Mouse (Mus musculus) spleen, adult 2 months (tissue): ENCODE data around the gene Mtg2. TPM values are rescaled to one million over a fixed set of nuclear protein-coding genes. Genes with fewer than 3 reads are reported as not detected.

ENCODE experiments used
- DNase-seq, 2 experiments: peaks; one replicate each; pipeline versions ENCODE4 v3.0.0 to v3.0.0-alpha.2; 2012 to 2021; ENCODE audit warnings: low spot score in 2 of 2, low read depth in 1 of 2
- H3K27ac ChIP-seq: fragments of 200-500 bp; 2 replicates; pipeline ENCODE4 v1.5.1; 2012; ENCODE audit warnings: low read length, inconsistent platforms; ENCODE audit not compliant: insufficient read depth
- H3K27me3 ChIP-seq: fragments of 200-500 bp; 2 replicates; pipeline ENCODE4 v1.6.1; 2012; ENCODE audit warnings: mild to moderate bottlenecking, moderate library complexity, low read length, inconsistent platforms; ENCODE audit not compliant: control insufficient read depth, insufficient read depth
- H3K36me3 ChIP-seq: fragments of 200-500 bp; 2 replicates; pipeline ENCODE4 v1.6.1; 2012; ENCODE audit warnings: mild to moderate bottlenecking, low read length, inconsistent platforms; ENCODE audit not compliant: control insufficient read depth, insufficient read depth
- H3K4me1 ChIP-seq: fragments of 200-500 bp; 2 replicates; pipeline ENCODE4 v1.6.1; 2011; ENCODE audit warnings: inconsistent platforms; ENCODE audit not compliant: control insufficient read depth, insufficient read depth, insufficient read length
- H3K4me3 ChIP-seq: fragments of 200-500 bp; 2 replicates; pipeline ENCODE4 v1.5.1; 2011; ENCODE audit warnings: mild to moderate bottlenecking, inconsistent platforms; ENCODE audit not compliant: insufficient read depth, insufficient read length; ENCODE audit errors: extremely low read depth
- CTCF ChIP-seq: fragments of 200-500 bp; IDR thresholded peaks from 2 replicates; pipeline ENCODE4 v1.5.1; 2011; ENCODE audit warnings: mild to moderate bottlenecking, inconsistent platforms; ENCODE audit not compliant: insufficient read depth, insufficient read length, insufficient replicate concordance; ENCODE audit errors: extremely low read depth
- POLR2A ChIP-seq: fragments of 200-500 bp; IDR thresholded peaks from 2 replicates; pipeline ENCODE4 v1.6.1; 2011; ENCODE audit warnings: low read depth, low read length, inconsistent platforms
- WGBS: fragments of 180-500 bp; shearing (Covaris S2); methylation state at CpG from one replicate; pipeline ENCODE4 v1.1.7; 2018; 5-methylcytosine and 5-hydroxymethylcytosine counted together
- polyA plus RNA-seq: library from polyadenylated mRNA; depleted of rRNA; stranded (reverse); fragments of >200 nt; gene quantifications from 2 replicates; pipeline ENCODE4 v1.2.3, GENCODE M21; 2012

Mtg2 gene
- polyA plus RNA-seq, 1 experiment, result 13.9 TPM

DNA sequence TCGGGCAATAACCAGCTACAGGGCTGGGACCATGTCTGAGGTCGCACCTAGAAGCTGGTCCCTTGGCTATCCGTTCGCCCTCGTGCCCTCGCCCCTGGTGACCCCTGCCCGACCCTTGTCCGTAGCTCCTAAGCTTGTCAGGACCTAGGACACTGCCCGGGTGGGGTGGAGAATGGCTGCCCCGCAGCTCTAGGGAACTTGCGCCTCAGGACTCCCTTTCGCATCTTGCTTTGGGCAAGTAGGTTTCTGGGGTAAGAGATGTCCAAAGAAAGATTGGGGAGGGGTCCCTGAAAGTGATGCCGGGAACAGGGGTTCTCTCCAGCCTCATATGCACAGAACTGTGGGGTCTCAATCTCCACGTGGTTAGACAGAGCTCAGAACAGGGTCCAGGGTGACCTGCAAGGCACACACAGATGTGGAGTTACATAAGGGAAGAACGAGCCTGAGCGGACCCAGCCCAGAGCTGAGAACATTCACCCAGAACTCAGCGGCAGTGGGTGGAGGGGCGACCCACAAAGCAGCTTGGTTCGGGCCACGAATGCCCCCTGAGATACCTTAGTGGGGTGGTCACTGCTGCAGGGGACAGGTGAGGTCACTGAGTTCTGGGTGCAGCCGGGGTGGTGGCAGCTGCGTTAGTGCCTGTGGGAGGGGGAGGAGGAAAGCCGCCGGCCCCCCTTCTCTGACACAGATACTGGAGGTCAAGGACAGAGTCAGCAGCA, 34.4 kb downstream of the Mtg2 start:
- 12% methylated on average over 24 of the region's 24 CpGs for WGBS
- H3K27ac ChIP-seq, result no peak overlapping the region
- peaks cover 10% of the 10 kb centered on the region for H3K4me1 ChIP-seq
- TF ChIP-seq CTCF, result no peak
- no peak for TF ChIP-seq POLR2A
- H3K4me3 ChIP-seq, result 0 out of 2 replicates have a peak overlapping the region, but pooled peaks have one; percentile 0
- DNase-seq, result peak in 1 of 2 experiments; percentile 8
- no peaks in the 10 kb centered on the region for H3K36me3 ChIP-seq
- peaks cover 20% of the 10 kb centered on the region for H3K27me3 ChIP-seq

DNA sequence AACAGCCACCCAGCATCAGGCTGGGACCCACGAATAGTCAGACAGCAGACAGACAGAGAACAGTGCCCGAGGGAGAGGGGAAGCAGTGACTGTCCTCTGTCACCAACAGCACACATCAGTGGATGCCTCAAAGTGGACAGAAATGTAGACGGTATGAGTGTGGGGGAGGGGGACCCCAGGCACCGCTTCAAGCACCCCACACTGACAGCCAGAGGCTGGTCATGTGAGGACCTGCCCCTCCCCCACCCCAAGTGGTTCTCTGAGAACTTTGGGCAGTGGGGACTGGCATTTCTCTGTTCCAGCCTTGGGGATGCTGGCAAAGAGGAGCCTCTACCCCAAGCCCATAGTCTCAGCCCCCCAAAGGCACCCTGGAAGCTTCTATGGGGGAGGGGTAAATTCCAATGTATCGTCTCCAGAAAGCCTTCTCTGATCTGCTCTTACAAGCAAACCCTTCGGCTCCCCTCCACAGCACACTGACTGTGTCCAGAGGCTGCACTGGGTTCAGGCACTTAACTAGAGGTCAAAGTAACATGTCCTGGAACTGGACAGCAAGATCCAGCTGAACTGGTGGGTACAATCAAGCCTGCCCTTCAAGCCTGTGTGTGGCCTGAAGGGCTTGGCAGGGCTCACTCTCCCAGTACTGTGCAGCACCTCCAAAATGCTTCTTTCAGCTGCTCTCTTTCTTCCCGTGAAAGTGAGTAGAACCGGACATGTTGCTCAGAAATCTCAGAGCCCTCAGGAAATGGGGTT, 35.2 kb downstream of the Mtg2 start:
- WGBS, result 35% methylated on average over 8 of the region's 8 CpGs
- Histone ChIP-seq H3K27ac (no peak overlapping the region), H3K4me3 (no peak overlapping the region), H3K36me3 (no peaks in the 10 kb centered on the region), H3K27me3 (peaks cover 20% of the 10 kb centered on the region), H3K4me1 (peaks cover 9% of the 10 kb centered on the region)
- no peak for DNase-seq
- TF ChIP-seq POLR2A, result no peak
- TF ChIP-seq CTCF, result no peak

DNA sequence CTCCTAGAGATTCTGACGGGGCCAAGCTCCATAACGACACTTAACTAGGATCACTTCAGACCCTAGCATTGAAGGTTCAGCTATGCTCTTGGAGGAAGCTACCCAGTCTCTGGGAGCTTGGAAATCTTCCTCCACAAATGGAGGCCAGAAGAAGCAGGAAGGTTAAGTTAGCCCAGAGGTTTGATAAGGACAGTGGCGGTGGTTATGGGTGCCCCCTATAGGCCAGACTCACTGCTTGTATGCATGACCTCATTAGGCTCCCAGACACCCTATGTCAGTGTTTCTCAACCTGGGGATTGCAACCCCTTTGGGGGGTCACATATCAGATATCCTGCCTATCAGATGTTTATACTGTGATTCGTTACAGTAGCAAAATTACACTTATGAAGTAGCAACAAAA, 36.7 kb downstream of the Mtg2 start:
- no peak overlapping the region for H3K4me3 ChIP-seq
- peaks cover 9% of the 10 kb centered on the region for H3K4me1 ChIP-seq
- TF ChIP-seq POLR2A, result no peak
- peak; percentile 15; the same call in 1 of the 2 replicates for TF ChIP-seq CTCF
- DNase-seq, result no peak
- H3K27me3 ChIP-seq, result peaks cover 20% of the 10 kb centered on the region
- no peaks in the 10 kb centered on the region for H3K36me3 ChIP-seq
- no peak overlapping the region for H3K27ac ChIP-seq
- WGBS, result 70% methylated on average over 4 of the region's 4 CpGs

DNA sequence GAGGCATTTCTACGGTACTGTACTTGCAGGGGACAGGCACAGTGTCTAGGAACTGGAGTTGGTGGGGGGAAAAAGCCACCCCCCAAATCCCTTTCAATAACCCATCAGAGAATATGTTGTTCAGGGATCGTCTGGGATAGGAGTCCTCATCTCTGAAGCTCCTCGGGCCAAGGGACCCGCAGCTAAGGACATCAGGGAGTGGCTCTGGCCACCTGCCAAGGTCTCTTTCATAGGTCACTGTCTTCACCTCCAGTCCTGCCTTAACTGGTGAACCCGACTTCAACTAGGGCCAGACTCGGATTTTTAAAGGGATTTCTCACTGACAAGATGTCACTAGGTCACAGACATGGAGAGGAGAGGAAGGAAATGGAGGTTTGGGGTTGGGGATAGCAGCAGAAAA, 37.9 kb downstream of the Mtg2 start:
- WGBS, result 32% methylated on average over 6 of the region's 6 CpGs
- Histone ChIP-seq H3K36me3 (no peaks in the 10 kb centered on the region), H3K27ac (no peak overlapping the region), H3K27me3 (peaks cover 16% of the 10 kb centered on the region), H3K4me1 (peaks cover 9% of the 10 kb centered on the region), H3K4me3 (no peak overlapping the region)
- no peak for TF ChIP-seq POLR2A
- no peak for TF ChIP-seq CTCF
- DNase-seq, result no peak

DNA sequence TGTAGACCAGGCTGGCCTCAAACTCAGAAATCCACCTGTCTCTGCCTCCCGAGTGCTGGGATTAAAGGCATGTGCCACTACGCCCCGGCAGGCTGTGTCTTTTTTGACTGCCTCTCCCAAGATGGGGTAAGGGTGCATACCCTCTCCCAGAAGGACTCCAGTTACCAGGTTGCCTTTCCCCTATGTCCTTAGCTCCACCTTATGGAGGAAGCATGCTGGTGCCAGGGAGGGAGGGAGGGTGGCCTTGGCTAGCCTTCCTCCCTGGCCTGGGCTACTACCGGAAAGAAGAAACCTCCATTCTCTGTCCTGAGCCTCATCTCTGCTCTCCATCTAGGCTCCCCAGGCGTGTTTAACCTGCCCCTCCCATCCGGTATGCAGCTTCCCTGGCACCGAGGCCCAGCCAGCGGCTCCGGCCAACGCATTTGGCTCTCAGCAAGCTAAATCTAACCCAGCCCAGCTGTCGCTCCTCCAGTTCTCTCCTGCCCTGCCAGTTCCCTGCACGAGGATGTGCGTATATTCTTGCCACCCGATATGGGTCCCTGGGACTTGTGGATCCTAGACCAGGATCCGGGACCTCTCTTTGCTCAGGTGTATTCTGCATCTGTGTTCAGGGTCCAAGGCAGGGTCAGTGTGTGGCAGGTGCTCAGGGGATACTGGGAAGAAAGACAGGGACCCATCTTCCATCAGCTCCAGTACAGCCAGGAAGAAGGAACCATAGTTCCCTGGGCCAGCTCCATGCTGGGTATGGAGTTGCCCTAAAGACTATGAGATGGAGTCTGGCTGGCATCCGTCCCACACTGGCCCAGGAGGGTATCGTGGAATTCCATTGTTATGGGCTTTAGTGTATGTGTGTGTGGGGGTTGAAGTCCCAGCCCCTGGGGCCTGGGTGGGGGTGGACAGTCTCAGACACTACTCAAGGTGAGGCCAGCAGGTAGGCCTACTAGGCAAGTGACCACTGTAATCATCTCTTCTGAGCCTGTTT, 43.8 kb downstream of the Mtg2 start:
- Histone ChIP-seq H3K4me3 (no peak overlapping the region), H3K27me3 (no peaks in the 10 kb centered on the region), H3K27ac (no peak overlapping the region), H3K36me3 (no peaks in the 10 kb centered on the region), H3K4me1 (peaks cover 5% of the 10 kb centered on the region; the same call in 1 of the 2 replicates)
- DNase-seq, result no peak
- WGBS, result 85% methylated on average over 17 of the region's 17 CpGs
- no peak for TF ChIP-seq POLR2A
- TF ChIP-seq CTCF, result no peak

DNA sequence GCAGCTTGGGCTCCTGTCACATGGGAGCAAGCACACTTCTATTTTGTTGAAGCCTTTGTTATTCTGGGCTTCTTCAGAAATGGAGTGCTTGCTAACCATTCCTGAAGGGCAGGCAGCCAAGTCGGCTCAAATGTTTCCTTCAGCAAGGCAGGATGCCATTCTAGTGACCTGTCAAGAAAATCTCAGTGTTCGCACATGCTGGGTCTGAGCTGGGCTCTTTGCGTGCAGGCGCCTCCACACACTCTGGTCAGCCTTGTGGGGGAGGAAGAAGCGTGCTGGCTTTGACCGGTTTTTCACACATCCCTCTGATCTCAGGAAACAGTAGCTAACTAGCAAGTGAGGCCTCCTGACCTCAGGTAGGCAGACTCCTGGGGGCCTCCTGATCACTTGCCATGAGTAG, 44.9 kb downstream of the Mtg2 start:
- Histone ChIP-seq H3K4me3 (no peak overlapping the region), H3K4me1 (peaks cover 5% of the 10 kb centered on the region; the same call in 1 of the 2 replicates), H3K27ac (no peak overlapping the region), H3K27me3 (no peaks in the 10 kb centered on the region), H3K36me3 (no peaks in the 10 kb centered on the region)
- DNase-seq, result no peak
- TF ChIP-seq CTCF, result no peak
- TF ChIP-seq POLR2A, result no peak
- 33% methylated on average over 6 of the region's 6 CpGs for WGBS
